Mouse (Mus musculus) adrenal gland, adult 8-10 months (tissue): ENCODE data around the gene Eif2ak4. TPM values are rescaled to one million over a fixed set of nuclear protein-coding genes. Genes with fewer than 3 reads are reported as not detected.

Experiments used
- DNase-seq: peaks from one replicate; pipeline ENCODE4 v3.0.0; 2022
- total RNA-seq, 4 experiments: library from RNA; stranded (reverse); gene quantifications; 2 replicates each; pipeline ENCODE4 v1.2.4; 2022

Gene Eif2ak4
- total RNA-seq, 4 experiments from 2014 or later, result 17.1 to 32.5 (median 26.1) TPM

GRCm38 (mm10) chr2:118465894-118466293, 77.5 kb downstream of the Eif2ak4 start:
- no peak for DNase-seq

GRCm38 (mm10) chr2:118466601-118467000, 78.2 kb downstream of the Eif2ak4 start:
- no peak for DNase-seq

GRCm38 (mm10) chr2:118468354-118468753, 79.9 kb downstream of the Eif2ak4 start:
- no peak for DNase-seq

- DNase-seq, result no peak
Measured at GRCm38 (mm10) chr2:118478833-118479549, 90.6 kb downstream of the Eif2ak4 start.

- DNase-seq, result peak; percentile 87
Measured at GRCm38 (mm10) chr2:118479550-118479909, 91.1 kb downstream of the Eif2ak4 start, which contains the start of gene Srp14. TSS of gene Srp14 (minus strand) at chr2:118479711.

GRCm38 (mm10) chr2:118480886-118481285, 92.5 kb downstream of the Eif2ak4 start:
- DNase-seq, result no peak

GRCm38 (mm10) chr2:118483032-118483431, 94.6 kb downstream of the Eif2ak4 start:
- no peak for DNase-seq

- no peak for DNase-seq
Measured at GRCm38 (mm10) chr2:118484386-118484898, 96.0 kb downstream of the Eif2ak4 start.

- no peak for DNase-seq
Measured at GRCm38 (mm10) chr2:118485415-118485814, 97.0 kb downstream of the Eif2ak4 start.

- DNase-seq, result peak; percentile 64
Measured at GRCm38 (mm10) chr2:118486933-118487332, 98.5 kb downstream of the Eif2ak4 start.

- no peak for DNase-seq
Measured at GRCm38 (mm10) chr2:118487806-118488205, 99.4 kb downstream of the Eif2ak4 start.

- DNase-seq, result peak; percentile 73
Measured at GRCm38 (mm10) chr2:118490241-118491091, 102.0 kb downstream of the Eif2ak4 start.

- DNase-seq, result no peak
Measured at GRCm38 (mm10) chr2:118491281-118491731, 102.9 kb downstream of the Eif2ak4 start.

- DNase-seq, result no peak
Measured at GRCm38 (mm10) chr2:118491741-118492395, 103.5 kb downstream of the Eif2ak4 start.

- no peak for DNase-seq
Measured at GRCm38 (mm10) chr2:118495024-118495423, 106.6 kb downstream of the Eif2ak4 start.

- DNase-seq, result no peak
Measured at GRCm38 (mm10) chr2:118497890-118498289, 109.5 kb downstream of the Eif2ak4 start.

- DNase-seq, result no peak
Measured at GRCm38 (mm10) chr2:118498476-118498875, 110.1 kb downstream of the Eif2ak4 start.

GRCm38 (mm10) chr2:118499135-118499961, 110.9 kb downstream of the Eif2ak4 start:
- no peak for DNase-seq

- DNase-seq, result no peak
Measured at GRCm38 (mm10) chr2:118500191-118500590, 111.8 kb downstream of the Eif2ak4 start.

GRCm38 (mm10) chr2:118507126-118507525, 118.7 kb downstream of the Eif2ak4 start:
- no peak for DNase-seq

- DNase-seq, result no peak
Measured at GRCm38 (mm10) chr2:118509688-118510446, 121.4 kb downstream of the Eif2ak4 start.
